Mouse (Mus musculus): ENCODE measurements at regions not wholly inside any gene's neighbourhood (a gene's known extent, or its start where the extent isn't known, plus 50 kb on each side); places are given as distances from the start of the nearest gene placed in this dataset.

DNA sequence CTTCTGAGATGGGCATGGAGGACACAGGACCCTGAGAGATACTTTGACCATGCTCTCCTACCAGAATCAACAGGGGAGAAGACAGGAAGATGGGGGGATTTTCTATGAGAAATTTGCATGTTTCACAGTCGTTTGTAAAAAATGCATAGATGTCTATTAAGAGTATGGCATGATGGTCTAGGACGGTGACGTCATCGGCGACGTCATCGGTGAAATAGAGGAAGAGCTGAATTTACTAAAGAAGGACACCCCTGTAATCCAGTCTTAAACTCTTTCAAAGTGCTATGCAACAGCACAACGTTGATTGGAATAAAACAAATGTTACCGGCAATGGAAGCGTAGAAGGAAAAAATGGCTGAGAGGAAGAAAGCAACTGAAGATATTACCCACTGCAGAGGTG, 441.4 kb upstream of the Adgrl2 start:
- in situ Hi-C loops (cut with MboI; ENCODE audit: low pct_unique_long_range_greater_than_20kb) = loop anchor here (25.0 kb wide), 1 partner anchor 419 kb away; no protein-coding TSS in a partner anchor
- DNase-seq (ENCODE audit: low read depth, low spot score) (no peak), ATAC-seq (no peak)
- no peak for TF ChIP-seq CTCF (IDR thresholded peaks at IDR 0.05)
- ChIA-PET POLR2A (no interaction called here), CTCF (interaction anchor here (0.9 to 2.5 kb wide), 2 partner anchors 20 to 30 kb away, joined by 3 to 9 read pairs; no protein-coding TSS in a partner anchor)
- H3K27me3 ChIP-seq = no peaks in the 10 kb centered on the region

DNA sequence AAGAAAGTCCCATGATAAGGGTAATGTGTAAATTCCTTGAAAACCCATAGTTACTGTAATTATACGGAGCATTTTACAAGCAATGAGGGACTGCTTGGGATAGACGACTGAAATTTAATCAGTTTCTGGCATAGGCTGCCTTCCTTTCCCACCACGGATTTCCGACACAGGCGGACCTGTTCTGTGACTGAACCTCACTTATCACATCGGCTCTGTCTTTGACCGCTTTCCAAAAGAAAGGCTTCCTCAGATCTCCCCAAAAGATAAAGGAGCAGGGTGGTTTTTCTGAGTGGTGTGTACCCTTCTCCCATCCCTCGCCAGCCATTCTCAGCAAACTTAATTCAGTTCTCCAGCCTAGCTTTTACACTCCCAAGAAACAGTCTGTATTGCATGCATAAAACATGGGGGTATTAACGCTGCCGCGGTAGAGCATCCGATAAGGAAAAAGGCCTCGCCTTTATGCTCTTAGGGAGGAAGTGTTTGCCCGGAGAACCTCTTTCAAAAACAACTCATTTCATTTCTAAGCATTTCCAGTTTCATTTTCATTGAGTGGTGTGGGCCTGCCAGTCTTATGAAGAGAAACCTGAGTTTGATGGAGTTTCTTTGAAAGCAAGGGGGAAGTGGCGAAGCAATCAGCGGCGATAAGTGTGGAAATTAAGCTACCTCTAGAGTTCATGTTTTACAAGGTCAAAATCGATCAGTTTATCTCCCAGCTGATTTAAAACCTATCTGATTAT, 435.8 kb upstream of the Adgrl2 start:
- ChIA-PET POLR2A (no interaction called here), CTCF (interaction anchor here (0.9 to 4.9 kb wide), 2 partner anchors 11 to 13 kb away, joined by 3 to 17 read pairs; no protein-coding TSS in a partner anchor)
- no peak for ATAC-seq
- in situ Hi-C loops (cut with MboI; ENCODE audit: low pct_unique_long_range_greater_than_20kb) = loop anchor here (25.0 kb wide), 1 partner anchor 414 kb away; no protein-coding TSS in a partner anchor
- no peak for DNase-seq (ENCODE audit: low read depth, low spot score)
- no peaks in the 10 kb centered on the region for H3K27me3 ChIP-seq
- TF ChIP-seq CTCF (IDR thresholded peaks at IDR 0.05) = no peak

DNA sequence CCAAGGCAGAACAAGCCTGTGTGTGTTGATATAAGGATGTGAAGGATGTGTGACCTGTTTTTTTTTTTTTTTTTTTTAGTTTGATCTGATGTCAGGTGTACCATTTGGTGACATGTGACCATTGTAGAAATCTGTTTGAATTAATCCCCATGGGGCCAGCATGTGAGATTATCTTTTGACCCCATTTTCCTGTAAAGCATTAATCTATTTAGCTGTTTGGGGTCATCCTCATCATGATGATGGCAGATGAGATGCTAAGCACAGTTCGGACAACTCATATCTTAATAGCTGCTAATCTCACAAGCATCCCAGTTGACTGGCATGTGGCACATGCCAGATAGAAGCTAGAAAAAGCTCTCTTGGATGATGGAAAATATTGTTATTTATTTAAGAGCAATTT, 434.0 kb upstream of the Adgrl2 start:
- POLR2A ChIA-PET = no interaction called here
- in situ Hi-C loops (cut with MboI; ENCODE audit: low pct_unique_long_range_greater_than_20kb) = no loop called here
- CTCF ChIA-PET = interaction anchor here (0.6 kb wide), 1 partner anchor 21 kb away, joined by 3 read pairs; no protein-coding TSS in a partner anchor
- TF ChIP-seq CTCF (IDR thresholded peaks at IDR 0.05) = no peak
- no peaks in the 10 kb centered on the region for H3K27me3 ChIP-seq
- no peak for DNase-seq (ENCODE audit: low read depth, low spot score)
- ATAC-seq = no peak

DNA sequence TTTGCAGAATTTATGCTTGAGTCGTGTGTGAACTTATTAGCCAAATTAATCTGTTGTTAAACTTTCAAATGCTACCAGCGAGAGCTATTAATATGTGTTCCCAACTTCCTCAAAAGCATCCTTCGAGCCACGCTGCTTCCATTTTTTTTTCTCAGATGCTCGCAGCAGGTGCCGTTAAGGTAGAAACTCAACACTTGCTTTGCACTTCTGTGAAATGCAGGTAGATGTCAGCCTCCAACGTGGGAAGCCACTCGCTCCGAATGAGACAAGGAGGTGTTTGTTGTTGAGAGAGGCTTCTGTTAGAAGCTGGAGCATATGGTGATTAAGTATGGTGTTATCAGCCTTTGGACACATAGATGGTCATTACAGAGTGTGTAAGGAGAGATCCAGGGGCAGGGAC, 433.1 kb upstream of the Adgrl2 start:
- DNase-seq (ENCODE audit: low read depth, low spot score) (no peak), ATAC-seq (no peak)
- ChIA-PET POLR2A (no interaction called here), CTCF (no interaction called here)
- in situ Hi-C loops (cut with MboI; ENCODE audit: low pct_unique_long_range_greater_than_20kb) = no loop called here
- H3K27me3 ChIP-seq = no peaks in the 10 kb centered on the region
- TF ChIP-seq CTCF (IDR thresholded peaks at IDR 0.05) = no peak

DNA sequence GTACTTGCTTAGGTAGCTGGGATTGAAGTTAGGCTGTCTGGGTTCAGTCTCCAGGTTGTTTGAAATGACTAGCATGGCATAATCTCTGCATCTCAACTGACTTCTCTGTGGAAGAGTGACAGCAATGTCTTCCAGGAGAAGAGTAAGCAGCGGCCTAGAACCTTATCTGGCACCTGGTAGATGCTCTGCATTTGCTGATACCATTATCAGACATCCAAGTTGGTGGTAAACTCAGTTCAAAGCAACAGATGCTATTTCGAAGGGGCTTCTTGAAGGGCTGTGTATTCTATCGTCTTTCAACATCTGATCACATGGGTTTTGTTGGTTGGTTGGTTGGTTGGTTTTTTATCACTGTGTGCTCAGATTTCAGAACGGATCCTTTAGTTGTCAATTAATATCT, 424.7 kb upstream of the Adgrl2 start:
- POLR2A ChIA-PET = no interaction called here
- CTCF ChIA-PET = interaction anchor here (1.0 to 1.3 kb wide), 3 partner anchors 12 to 37 kb away, joined by 3 read pairs; no protein-coding TSS in a partner anchor
- peaks cover 3% of the 10 kb centered on the region for H3K27me3 ChIP-seq
- DNase-seq (ENCODE audit: low read depth, low spot score) (no peak), ATAC-seq (no peak)
- in situ Hi-C loops (cut with MboI; ENCODE audit: low pct_unique_long_range_greater_than_20kb) = no loop called here
- TF ChIP-seq CTCF (IDR thresholded peaks at IDR 0.05) = no peak

DNA sequence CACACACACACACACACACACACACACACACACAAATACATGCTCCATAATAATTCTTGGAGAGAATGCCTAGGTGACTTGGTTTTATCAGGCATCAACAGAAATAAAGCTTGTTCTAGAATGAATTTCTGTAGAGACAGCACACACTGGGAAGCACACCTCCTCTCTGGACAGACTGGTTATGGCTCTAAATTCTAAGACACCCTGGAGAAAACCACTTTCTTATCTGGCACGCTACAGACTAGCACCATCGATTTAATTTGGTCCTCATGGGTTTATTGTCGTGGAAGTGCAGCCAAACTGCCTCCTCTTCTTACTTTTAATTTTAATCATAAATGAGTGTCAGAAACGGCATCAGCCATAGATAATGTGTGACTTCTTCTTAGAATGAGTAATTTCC, 422.8 kb upstream of the Adgrl2 start:
- in situ Hi-C loops (cut with MboI; ENCODE audit: low pct_unique_long_range_greater_than_20kb) = no loop called here
- ChIA-PET CTCF (interaction anchor here (0.9 to 2.9 kb wide), 3 partner anchors 12 to 21 kb away, joined by 3 to 9 read pairs (median 5); no protein-coding TSS in a partner anchor), POLR2A (no interaction called here)
- ATAC-seq (no peak), DNase-seq (ENCODE audit: low read depth, low spot score) (no peak)
- no peak for TF ChIP-seq CTCF (IDR thresholded peaks at IDR 0.05)
- H3K27me3 ChIP-seq = peaks cover 3% of the 10 kb centered on the region

DNA sequence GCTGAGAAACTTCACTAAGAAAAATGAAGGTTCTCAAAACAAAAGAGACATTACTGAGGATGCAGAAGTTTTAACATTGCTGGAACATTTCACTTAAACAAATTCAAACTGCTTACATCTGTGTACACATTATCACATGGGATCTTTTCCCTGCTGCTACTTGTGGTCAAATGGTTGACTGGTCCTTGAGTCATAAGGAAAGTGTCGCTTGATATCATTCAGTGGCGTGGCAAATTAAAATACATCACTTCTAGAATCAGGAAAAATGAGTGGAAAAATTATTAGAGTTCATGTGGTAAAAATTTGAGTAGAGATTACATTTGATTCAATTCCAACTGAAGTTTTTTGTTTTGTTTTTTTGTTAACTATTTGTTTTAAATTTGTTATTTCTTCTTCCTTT, 420.2 kb upstream of the Adgrl2 start:
- ChIA-PET POLR2A (no interaction called here), CTCF (interaction anchor here (1.0 to 2.9 kb wide), 2 partner anchors 13 to 21 kb away, joined by 4 to 9 read pairs; no protein-coding TSS in a partner anchor)
- ATAC-seq = no peak
- H3K27me3 ChIP-seq = peaks cover 3% of the 10 kb centered on the region
- no peak for TF ChIP-seq CTCF (IDR thresholded peaks at IDR 0.05)
- in situ Hi-C loops (cut with MboI; ENCODE audit: low pct_unique_long_range_greater_than_20kb) = no loop called here
- no peak for DNase-seq (ENCODE audit: low read depth, low spot score)

DNA sequence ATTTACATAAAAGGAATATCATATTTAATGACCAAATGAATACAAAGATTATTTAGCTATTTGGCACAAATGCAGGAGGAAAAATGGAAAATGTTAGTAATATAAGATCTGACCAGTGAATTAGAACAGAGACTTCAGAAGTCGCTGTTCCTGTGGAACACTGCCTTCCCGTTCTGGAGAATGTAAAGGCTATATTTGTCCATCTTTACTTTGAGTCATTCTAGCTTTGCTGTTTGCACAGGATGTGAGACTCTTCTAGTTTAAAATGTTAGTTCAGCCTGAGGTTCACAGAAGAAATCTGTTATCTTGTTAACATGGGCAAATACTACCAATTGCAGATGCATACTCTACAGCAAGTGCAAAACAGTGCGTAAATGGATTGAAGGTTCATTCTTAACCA, 418.5 kb upstream of the Adgrl2 start:
- CTCF ChIA-PET = no interaction called here
- TF ChIP-seq CTCF (IDR thresholded peaks at IDR 0.05) = no peak

DNA sequence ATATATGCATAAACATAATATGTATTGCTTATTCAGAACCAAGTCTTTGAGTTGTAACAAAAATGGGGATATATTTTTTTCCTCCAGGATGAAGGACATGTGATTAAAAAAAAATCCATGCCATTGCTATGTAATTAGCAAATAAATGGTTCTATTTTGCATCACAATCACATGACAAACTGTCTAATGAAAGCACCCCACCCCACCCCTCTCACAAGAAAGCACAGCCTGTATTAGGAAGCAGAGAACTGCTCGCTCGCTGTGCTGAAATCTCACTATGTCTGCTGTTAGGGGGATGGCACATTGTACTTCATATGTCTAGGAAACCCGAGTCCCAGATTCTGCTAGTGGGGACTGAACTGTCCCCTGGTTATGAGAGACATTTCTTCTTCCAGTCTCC, 415.5 kb upstream of the Adgrl2 start:
- ATAC-seq = no peak
- H3K27me3 ChIP-seq = peaks cover 3% of the 10 kb centered on the region
- DNase-seq (ENCODE audit: low read depth, low spot score) = no peak
- CTCF ChIA-PET = no interaction called here
- no peak for TF ChIP-seq CTCF (IDR thresholded peaks at IDR 0.05)
- POLR2A ChIA-PET = no interaction called here
- in situ Hi-C loops (cut with MboI; ENCODE audit: low pct_unique_long_range_greater_than_20kb) = no loop called here

More for the DNA sequence above, 418.5 kb upstream of the Adgrl2 start:
- POLR2A ChIA-PET = no interaction called here
- no peak for ATAC-seq
- in situ Hi-C loops (cut with MboI; ENCODE audit: low pct_unique_long_range_greater_than_20kb) = no loop called here
- H3K27me3 ChIP-seq = peaks cover 3% of the 10 kb centered on the region
- DNase-seq (ENCODE audit: low read depth, low spot score) = no peak

DNA sequence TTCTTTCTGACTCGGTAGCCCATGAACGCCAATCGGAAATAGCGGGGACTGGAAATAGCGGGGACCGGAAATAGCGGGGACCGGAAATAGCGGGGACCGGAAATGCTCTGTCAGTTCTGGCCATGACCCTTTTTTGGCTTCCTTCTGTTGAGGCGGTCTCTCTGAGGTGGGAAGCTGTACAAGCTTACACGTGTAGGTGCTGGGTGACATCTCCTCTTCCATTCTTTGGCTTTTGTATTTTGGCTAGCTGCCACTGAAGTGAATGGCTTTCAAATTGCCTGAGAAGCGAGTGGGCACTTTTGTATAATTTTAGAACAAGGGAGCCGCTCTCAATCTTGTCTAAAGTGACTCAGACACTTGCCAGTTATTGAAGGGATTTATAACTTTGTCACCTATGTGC, 414.3 kb upstream of the Adgrl2 start:
- H3K27me3 ChIP-seq = no peaks in the 10 kb centered on the region
- ATAC-seq (no peak), DNase-seq (ENCODE audit: low read depth, low spot score) (no peak)
- ChIA-PET CTCF (no interaction called here), POLR2A (no interaction called here)
- TF ChIP-seq CTCF (IDR thresholded peaks at IDR 0.05) = no peak
- in situ Hi-C loops (cut with MboI; ENCODE audit: low pct_unique_long_range_greater_than_20kb) = no loop called here

DNA sequence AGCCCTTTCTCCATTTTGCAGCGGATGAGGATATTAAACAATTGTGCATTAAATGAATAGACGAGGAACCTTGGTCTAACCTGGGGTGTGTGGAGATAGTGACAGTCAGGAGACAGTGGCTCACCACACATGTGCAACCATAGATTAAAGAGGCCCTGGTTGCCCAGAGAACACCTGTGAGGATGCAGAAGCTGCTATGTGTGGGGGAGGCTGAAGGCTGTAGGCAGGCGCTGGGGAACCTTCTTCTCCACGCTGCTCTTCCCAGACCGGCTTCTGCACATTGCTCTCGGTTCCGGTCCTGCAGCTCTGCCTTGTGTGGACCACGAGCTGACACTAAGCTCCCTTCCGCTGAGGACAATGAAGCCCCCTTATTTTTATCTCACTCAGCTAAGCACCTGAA, 412.1 kb upstream of the Adgrl2 start:
- H3K27me3 ChIP-seq = no peaks in the 10 kb centered on the region
- ATAC-seq (no peak), DNase-seq (ENCODE audit: low read depth, low spot score) (no peak)
- TF ChIP-seq CTCF (IDR thresholded peaks at IDR 0.05) = no peak
- in situ Hi-C loops (cut with MboI; ENCODE audit: low pct_unique_long_range_greater_than_20kb) = no loop called here
- ChIA-PET POLR2A (no interaction called here), CTCF (interaction anchor here (1.0 to 1.5 kb wide), 4 partner anchors 12 to 43 kb away, joined by 3 read pairs; no protein-coding TSS in a partner anchor)
